Mouse (Mus musculus) kidney, embryonic 14.5 days (tissue): ENCODE measurements at regions not wholly inside any gene's neighbourhood (a gene's known extent, or its start where the extent isn't known, plus 50 kb on each side); places are given as distances from the start of the nearest gene placed in this dataset.
A peak's percentile ranks its signal among the peaks of the same experiment; 100 is the strongest.

Experiments used
- ATAC-seq: fragments of 200-750 bp; cut with Nextera tagmentation; 2 replicates; pipeline ENCODE4 v1.8.0; 2017; ENCODE audit warnings: moderate number of reproducible peaks, mild to moderate bottlenecking, moderate TSS enrichment, moderate library complexity; ENCODE audit not compliant: low FRiP score, low TSS enrichment
- H3K27ac ChIP-seq: fragments of 300-500 bp; sonication (generic); 2 replicates; pipeline ENCODE4 v1.5.1; 2014; ENCODE audit warnings: low read depth, mild to moderate bottlenecking, low read length, moderate library complexity, mixed read lengths
- H3K27me3 ChIP-seq: fragments of 300-500 bp; sonication (generic); 2 replicates; pipeline ENCODE4 v1.6.1; 2014; ENCODE audit warnings: mild to moderate bottlenecking, low read length; ENCODE audit not compliant: control insufficient read depth, insufficient read depth
- H3K36me3 ChIP-seq: fragments of 300-500 bp; sonication (generic); 2 replicates; pipeline ENCODE4 v1.6.1; 2014; ENCODE audit warnings: low read length, mixed read lengths; ENCODE audit not compliant: control insufficient read depth, insufficient read depth
- H3K4me1 ChIP-seq: fragments of 300-500 bp; sonication (generic); 2 replicates; pipeline ENCODE4 v1.6.1; 2014; ENCODE audit warnings: low read length, mixed read lengths; ENCODE audit not compliant: control insufficient read depth, insufficient read depth
- H3K4me2 ChIP-seq: fragments of 300-500 bp; sonication (generic); replicated peaks from 2 replicates; pipeline ENCODE4 v1.6.1; 2014; ENCODE audit warnings: low read depth, mild to moderate bottlenecking, low read length
- H3K4me3 ChIP-seq: fragments of 300-500 bp; sonication (generic); 2 replicates; pipeline ENCODE4 v1.5.1; 2014; ENCODE audit warnings: mild to moderate bottlenecking, low read length
- H3K9ac ChIP-seq: fragments of 300-500 bp; sonication (generic); 2 replicates; pipeline ENCODE4 v1.6.1; 2014; ENCODE audit warnings: low read depth, mild to moderate bottlenecking, low read length, moderate library complexity
- H3K9me3 ChIP-seq: fragments of 300-500 bp; sonication (generic); 2 replicates; pipeline ENCODE4 v1.6.1; 2016; ENCODE audit warnings: low read length; ENCODE audit not compliant: control insufficient read depth
- WGBS: fragments of 180-500 bp; shearing (Covaris S2); extraction: QIAGEN DNeasy Blood & Tissue Kit; methylation state at CpG from one replicate; pipeline ENCODE4 v1.1.7; 2014; 5-methylcytosine and 5-hydroxymethylcytosine counted together

DNA sequence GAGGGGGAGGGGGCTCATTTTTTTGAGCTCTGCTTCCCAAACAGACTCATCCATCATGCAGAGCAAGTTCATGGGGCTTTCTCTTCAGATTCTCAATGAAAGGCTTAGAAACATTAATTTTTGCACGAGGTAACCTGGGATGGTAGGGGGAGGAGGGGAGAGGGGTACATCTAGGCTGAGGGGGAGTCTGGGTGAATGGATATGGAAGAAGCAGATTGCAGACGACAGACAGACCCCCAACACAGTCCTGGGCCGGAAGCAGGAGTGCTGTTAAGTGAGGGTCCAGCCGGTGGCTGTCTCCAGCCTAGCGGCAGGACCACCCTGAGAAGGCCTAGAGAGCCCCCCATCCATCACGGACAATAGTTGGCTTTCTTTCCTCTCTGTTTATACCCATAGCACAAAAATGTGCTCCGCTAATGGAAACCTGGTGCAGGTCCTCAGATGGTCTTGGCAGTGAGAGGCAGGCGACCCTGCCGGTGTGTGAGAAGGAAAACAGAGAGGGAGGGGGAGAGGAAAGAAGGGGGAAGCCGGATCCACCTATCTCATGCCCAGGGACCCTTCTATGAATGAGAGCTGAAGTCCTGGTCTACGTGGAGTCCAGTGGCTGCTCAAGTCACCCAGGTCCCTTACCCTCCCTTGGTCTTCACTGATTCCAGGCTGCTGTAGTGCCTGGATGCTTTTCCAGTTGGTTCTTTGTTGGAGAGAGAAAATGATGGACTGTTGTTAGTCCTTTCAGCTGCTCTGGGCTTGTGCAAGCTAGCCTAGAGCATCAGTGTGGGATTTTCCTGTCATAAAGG lies 99.1 kb upstream of the Ccnd2 start:
- Histone ChIP-seq H3K27me3 (no peaks in the 10 kb centered on the region), H3K4me2 (peak overlapping the region; percentile 34), H3K9ac (peak overlapping the region; percentile 42), H3K36me3 (no peaks in the 10 kb centered on the region), H3K9me3 (0 out of 2 replicates have a peak, but pooled peaks cover 1% of the 10 kb centered on the region), H3K4me1 (peaks cover 24% of the 10 kb centered on the region), H3K27ac (peak overlapping the region; percentile 85), H3K4me3 (0 out of 2 replicates have a peak overlapping the region, but pooled peaks have one; percentile 8)
- no peak; the same call in 1 of the 2 replicates for ATAC-seq
- 8% methylated on average over 11 of the region's 11 CpGs for WGBS

DNA sequence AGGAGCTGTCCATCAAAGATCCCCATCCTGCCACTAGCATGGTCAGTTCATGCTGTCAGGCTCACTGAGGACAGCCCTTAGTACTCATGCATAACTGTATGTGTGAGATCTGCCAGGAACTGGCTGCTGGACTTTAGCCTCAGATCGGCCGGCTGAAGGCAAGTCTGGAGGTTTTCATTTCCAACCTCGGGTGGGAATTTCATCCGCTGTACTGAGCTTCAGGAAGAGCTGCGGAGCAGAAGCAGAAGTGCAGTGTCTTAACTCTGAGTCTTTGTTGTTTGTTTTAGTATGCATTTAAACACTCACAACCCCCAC lies 99.6 kb upstream of the Ccnd2 start:
- Histone ChIP-seq H3K4me1 (peaks cover 24% of the 10 kb centered on the region), H3K9ac (no peak overlapping the region; the same call in 1 of the 2 replicates), H3K4me3 (peak overlapping the region; percentile 8; the same call in 1 of the 2 replicates)

DNA sequence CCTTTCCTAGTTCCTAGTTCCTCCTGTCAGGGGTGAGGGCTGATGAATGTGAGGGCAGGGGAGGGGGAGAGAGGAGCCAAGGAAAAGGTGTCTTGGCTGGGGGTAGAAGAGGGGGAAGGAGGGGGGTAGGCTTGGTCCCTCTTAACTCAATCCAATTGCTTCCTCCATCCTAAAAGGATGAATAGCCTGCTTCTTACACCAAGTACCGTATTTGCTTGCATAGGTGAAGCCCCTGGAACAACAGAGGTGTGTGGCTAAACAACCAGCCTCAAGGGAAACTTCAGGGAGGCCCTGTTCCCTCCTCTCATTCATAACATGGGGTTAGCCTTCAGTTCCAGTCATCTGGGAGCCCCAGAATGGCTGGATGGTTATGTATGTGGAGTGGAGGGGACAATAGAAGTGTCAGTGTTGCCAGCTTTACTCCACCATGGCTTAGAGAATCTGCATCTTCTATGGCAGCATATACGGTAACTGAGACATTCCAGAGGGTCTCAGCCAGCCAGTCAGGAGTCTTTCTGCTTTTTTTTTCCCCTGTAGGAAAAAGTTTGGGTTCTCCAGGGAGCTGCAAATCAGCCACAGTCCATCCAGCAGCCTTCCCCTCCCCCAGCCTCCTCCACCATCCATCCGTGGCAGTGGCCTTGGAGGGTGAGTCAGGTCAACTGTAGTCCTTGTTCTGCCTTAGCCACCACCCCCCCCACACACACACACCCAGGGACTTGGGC lies 100.2 kb upstream of the Ccnd2 start:
- WGBS: 0% methylated on average over 3 of the region's 3 CpGs
- ATAC-seq: peak; percentile 79
- peak overlapping the region; percentile 34 for H3K4me2 ChIP-seq
- H3K4me1 ChIP-seq: peaks cover 24% of the 10 kb centered on the region
- peak overlapping the region; percentile 85 for H3K27ac ChIP-seq
- H3K4me3 ChIP-seq: peak overlapping the region; percentile 8; the same call in 1 of the 2 replicates
- no peaks in the 10 kb centered on the region for H3K27me3 ChIP-seq
- no peaks in the 10 kb centered on the region for H3K36me3 ChIP-seq
- H3K9me3 ChIP-seq: peaks cover 5% of the 10 kb centered on the region; the same call in 1 of the 2 replicates
- H3K9ac ChIP-seq: no peak overlapping the region; the same call in 1 of the 2 replicates

More for the DNA sequence above, 99.6 kb upstream of the Ccnd2 start:
- Histone ChIP-seq H3K27ac (peak overlapping the region; percentile 85), H3K4me2 (peak overlapping the region; percentile 34), H3K9me3 (peaks cover 5% of the 10 kb centered on the region; the same call in 1 of the 2 replicates), H3K27me3 (no peaks in the 10 kb centered on the region), H3K36me3 (no peaks in the 10 kb centered on the region)
- peak; percentile 45 for ATAC-seq
- WGBS: 2% methylated on average over 5 of the region's 5 CpGs

DNA sequence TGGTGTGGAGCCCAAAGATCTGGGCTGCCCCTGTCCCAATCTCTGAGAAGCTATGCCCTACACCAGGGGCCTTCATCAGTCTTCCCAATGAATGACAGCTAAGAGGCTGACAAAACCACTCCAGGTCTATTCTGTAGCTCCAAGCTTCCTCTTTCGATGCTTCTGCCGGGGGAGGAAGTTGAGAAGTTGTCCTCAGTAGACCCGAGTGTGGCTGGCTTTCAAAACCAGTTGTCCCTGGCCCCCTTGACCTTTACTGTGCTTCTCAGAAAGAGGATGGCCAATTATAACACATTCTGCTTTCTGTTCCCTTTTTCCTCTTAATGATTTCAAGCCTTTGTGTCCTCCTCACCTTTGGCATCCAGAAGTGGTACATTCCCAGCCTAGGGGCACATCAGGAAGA lies 101.9 kb upstream of the Ccnd2 start:
- ATAC-seq: no peak

DNA sequence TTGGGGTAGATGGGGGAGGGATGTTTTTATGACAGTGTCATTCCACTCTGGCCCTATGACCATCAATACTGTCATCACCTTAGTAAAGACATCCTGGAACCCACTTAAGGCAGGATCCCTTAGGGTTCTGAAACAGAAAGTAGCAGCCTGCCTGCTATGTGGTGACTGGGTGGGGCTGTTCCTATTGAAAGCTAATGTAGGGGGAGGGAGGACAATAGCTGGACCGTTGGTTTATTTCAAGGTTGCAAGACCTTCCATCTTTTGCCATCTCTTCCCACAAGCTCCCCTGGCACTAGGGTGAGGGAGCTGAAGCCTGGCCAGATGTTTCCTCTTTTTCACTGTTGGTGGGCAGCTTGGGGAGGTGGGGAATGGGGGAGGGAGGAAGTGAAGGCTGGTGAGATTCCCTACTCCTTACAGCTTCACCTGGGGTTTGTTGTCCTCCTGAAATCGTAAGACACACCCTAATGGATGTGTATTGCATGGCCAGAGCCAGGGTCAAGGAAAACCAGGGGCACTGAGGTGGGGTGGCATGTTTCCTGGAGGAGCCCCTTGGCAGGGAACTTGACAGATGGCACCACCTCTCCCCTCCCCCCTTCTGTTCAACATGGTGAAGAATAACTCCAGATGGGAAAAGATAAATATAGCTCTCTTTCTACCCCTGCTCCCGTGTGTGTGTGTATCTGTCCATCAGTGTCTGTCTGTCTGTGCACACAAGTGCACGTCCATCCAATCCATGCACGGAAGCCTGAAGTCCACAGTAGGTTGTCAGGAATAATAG lies 112.1 kb upstream of the Ccnd2 start:
- Histone ChIP-seq H3K27me3 (no peaks in the 10 kb centered on the region), H3K4me3 (no peak overlapping the region), H3K9ac (no peak overlapping the region), H3K9me3 (no peaks in the 10 kb centered on the region), H3K36me3 (no peaks in the 10 kb centered on the region), H3K27ac (no peak overlapping the region), H3K4me2 (no peak overlapping the region), H3K4me1 (peaks cover 11% of the 10 kb centered on the region; the same call in 1 of the 2 replicates)
- ATAC-seq: no peak
- 64% methylated on average over 5 of the region's 5 CpGs for WGBS

More for the DNA sequence above, 101.9 kb upstream of the Ccnd2 start:
- no peak overlapping the region for H3K4me2 ChIP-seq
- peaks cover 5% of the 10 kb centered on the region; the same call in 1 of the 2 replicates for H3K9me3 ChIP-seq
- 72% methylated on average over 3 of the region's 3 CpGs for WGBS
- H3K4me3 ChIP-seq: no peak overlapping the region
- no peak overlapping the region for H3K9ac ChIP-seq
- no peaks in the 10 kb centered on the region for H3K36me3 ChIP-seq
- H3K4me1 ChIP-seq: peaks cover 24% of the 10 kb centered on the region
- no peak overlapping the region for H3K27ac ChIP-seq
- no peaks in the 10 kb centered on the region for H3K27me3 ChIP-seq

DNA sequence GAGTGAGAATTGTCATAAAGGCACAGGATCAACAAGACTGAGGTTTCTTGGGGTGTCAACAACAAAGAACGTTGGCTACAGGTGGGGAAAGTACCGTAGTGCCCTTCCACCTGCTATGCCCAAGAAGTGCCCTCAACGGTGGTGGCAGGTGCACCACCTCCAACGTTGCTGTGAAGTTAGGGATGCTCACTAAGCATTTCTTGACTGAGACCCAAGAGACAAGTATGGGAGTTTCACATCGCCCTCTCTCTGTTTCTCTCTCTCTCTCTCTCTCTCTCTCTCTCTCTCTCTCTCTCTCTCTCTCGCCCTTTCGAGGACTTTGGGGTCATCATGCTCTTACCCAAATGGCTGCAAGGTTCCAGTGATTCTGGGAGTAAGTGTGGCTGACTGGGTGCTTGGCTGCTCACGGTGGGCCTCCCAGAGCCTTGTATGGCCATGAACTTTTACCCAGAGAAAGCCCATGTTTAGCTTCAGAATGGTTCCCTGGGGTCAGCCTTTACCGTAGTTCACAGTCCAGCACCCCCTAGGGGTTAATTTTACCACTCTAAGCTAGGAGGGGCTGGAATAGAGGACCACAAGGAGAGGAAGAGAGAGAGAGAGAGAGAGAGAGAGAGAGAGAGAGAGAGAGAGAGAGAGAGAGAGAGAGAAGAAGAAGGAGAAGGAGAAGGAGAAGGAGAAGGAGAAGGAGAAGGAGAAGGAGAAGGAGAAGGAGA lies 113.2 kb upstream of the Ccnd2 start:
- Histone ChIP-seq H3K4me2 (no peak overlapping the region; the same call in 1 of the 2 replicates), H3K36me3 (no peaks in the 10 kb centered on the region), H3K4me1 (peaks cover 11% of the 10 kb centered on the region; the same call in 1 of the 2 replicates), H3K9me3 (no peaks in the 10 kb centered on the region), H3K27me3 (no peaks in the 10 kb centered on the region), H3K9ac (no peak overlapping the region), H3K27ac (peak overlapping the region; percentile 17; the same call in 1 of the 2 replicates), H3K4me3 (no peak overlapping the region)
- WGBS: 79% methylated on average over 9 of the region's 9 CpGs
- no peak for ATAC-seq

DNA sequence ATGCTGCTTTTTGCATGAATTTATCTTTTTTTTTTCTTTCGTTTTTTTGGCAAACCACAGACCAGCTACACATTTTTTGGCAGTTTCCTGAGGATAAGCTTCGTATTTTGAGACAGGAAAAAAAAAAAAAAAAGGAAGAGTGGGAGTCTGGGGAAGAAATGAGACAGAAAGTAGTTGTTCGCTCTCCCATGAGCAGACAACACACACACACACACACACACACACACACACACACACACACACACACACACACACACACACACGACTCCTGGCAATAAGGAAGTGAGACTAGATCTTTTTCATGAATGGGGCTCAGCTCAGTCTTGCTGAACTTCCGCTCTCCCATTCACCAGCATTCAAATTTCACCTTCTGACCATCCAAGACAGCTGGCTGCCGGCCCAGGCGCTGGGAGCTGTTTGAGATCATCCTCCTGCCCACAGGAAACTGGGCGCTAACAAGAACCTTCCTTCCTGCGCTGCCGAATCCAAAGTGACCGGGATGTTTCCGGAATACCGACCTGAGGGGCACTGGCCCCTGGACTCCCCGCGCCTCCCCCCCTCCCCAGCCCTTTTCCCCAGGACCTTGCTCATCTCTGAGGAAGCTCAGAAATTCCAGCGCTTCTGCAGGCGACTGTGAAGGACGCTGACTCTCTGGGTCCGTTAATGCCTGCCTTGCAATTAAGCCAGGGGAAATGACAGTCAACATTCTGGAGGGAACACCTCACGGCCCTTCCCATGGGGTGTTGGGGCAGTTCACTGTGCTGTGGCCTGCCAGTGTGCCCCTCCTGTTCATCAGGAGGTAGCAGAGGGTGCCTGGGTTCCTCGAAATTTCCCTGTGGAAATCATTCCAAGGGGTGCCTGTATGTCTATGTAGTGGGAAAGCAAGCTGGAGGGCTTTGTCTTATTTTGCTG lies 114.2 kb upstream of the Ccnd2 start:
- H3K9me3 ChIP-seq: no peaks in the 10 kb centered on the region
- peak overlapping the region; percentile 30 for H3K4me3 ChIP-seq
- no peak overlapping the region for H3K9ac ChIP-seq
- ATAC-seq: peak; percentile 61
- 8% methylated on average over 21 of the region's 21 CpGs for WGBS
- peaks cover 11% of the 10 kb centered on the region; the same call in 1 of the 2 replicates for H3K4me1 ChIP-seq
- H3K4me2 ChIP-seq: peak overlapping the region; percentile 56
- H3K36me3 ChIP-seq: no peaks in the 10 kb centered on the region
- H3K27me3 ChIP-seq: no peaks in the 10 kb centered on the region
- peak overlapping the region; percentile 78 for H3K27ac ChIP-seq
